Mouse (Mus musculus) R1 (cell line): ENCODE data around the gene Phxr2.

Experiments used
- DNase-seq: peaks from one replicate; pipeline ENCODE4 v3.0.0-alpha.2; 2018; ENCODE audit warnings: low read depth, low spot score

Gene Phxr2

DNA sequence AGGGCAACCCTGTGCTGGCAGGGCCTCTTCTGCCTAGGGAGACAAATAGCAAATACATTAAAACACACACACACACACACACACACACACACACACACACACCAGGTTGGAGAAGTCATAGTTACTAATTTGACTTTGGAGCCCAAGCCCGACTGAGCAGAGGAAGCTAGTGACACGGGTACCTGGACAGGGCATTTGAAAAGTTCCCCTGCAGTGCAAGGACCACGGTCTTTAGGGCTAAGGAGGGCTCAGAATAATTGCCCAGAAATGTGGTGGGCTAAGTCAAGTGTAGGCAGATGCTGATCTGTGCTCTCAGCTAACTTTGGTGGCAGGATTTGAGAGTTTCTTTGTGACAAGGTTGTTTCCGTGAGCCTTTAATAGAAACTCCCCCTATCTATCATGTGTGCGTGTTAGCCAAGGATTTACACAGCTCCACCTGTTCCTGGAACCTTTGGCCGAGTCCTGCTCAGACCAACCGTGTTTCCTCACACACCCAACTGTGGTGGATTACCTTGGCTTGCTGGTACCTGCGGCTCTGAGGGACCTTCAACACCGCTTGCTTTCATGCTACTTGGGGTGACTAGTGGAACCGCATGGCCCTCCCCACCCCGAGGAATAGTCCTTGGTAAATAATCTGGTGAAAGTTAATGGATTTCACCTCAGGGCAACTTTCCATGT lies 6.6 kb upstream of the Phxr2 start:
- no peak for DNase-seq

GRCm38 (mm10) chr10:99132189-99132588 lies 6.1 kb upstream of the Phxr2 start:
- DNase-seq = no peak

- DNase-seq = no peak
Measured at GRCm38 (mm10) chr10:99131298-99131697, 5.2 kb upstream of the Phxr2 start.

- DNase-seq = no peak
Measured at GRCm38 (mm10) chr10:99130611-99131010, 4.5 kb upstream of the Phxr2 start.

DNA sequence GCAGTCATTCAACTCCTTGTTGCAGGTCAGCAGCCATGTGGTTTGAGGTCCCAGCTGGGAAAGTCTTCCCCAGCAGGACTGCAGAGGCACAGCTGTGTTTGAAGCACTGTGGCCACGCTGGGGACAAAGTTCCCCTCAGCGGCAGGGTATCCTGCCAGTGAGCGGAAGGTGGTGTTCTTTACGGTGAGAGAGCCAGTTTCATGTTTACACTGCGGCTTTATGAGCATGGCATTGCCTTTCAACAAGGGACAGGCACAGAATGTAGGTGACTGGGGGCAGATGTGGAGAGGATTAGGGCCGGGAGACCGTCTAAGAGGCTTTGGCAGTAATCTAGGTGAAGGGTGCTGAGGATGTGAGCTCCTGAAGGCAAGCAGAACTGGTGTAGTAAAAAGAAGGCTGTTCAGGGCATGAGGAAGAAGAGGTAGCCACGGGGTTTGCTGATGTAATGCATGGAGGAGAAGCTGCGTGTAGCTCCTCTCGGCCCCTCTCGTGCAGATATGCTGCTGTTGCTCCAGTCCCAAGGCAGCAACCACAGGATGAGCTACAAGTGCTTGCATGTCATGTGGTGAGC lies 1.7 kb upstream of the Phxr2 start:
- no peak for DNase-seq

- no peak for DNase-seq
Measured at GRCm38 (mm10) chr10:99126954-99127353, 829 bp upstream of the Phxr2 start.

- no peak for DNase-seq
Measured at GRCm38 (mm10) chr10:99119471-99119870, 6.7 kb downstream of the Phxr2 start.

DNA sequence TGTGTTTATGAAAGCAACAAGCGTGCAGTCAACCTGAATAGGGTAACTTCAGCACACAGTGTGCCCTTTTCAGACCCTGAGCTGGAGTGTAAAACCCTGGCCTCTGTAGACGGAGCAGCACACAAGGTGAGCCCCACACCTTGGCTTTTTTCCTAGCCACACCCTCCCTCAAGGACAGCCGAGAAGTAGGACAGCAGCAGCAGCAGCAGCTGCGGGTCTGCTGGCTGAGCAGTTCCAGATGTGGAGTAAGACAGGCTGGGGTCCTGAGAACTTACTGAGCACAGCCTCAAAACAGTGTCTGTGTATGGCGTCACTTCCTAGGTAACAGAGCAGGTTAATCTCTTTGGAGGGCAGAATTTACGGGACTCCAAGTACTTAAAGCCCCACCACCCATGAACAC lies 7.4 kb downstream of the Phxr2 start:
- no peak for DNase-seq

- no peak for DNase-seq
Measured at GRCm38 (mm10) chr10:99117876-99118275, 8.2 kb downstream of the Phxr2 start.

- peak; percentile 41 for DNase-seq
Measured at GRCm38 (mm10) chr10:99116650-99117615, 9.2 kb downstream of the Phxr2 start.

DNA sequence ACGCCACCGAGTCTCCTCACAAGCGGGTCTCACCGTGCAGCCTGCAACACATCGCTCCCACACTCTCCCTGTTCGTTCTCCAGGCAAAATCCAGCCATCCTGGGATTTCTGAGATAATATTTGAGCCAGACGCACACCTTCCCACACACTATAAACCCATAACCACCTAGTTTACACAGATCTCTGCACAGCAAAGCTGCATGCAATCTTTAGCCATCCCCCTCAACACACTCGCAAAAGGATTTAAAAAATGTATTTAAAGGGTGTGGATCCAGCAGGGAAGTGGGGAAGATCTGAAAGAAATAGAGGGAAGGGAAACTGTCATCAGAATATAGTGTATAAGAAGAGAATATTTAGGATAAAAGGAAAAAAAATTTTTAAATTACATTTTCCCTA lies 9.9 kb downstream of the Phxr2 start:
- no peak for DNase-seq

GRCm38 (mm10) chr10:99115471-99116236 lies 10.5 kb downstream of the Phxr2 start:
- no peak for DNase-seq

DNA sequence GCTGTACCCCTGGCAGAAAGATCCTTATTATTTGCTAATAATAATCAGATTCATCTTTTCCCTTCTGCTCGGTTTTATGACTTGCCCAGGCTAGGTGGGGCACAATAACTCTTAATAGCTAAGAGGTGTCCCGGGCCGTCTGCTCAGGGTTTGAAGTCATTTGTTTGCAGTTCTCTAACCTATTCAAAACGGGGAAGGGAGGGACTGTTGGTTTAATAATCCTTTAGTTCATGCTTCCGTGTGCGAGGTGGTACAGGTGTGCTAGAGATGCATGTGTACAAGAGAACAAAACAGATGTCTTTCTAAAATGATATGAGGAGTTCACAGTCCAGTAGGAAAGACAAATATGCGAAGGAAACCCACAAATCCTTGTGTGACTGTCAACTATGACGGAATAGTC lies 11.8 kb downstream of the Phxr2 start:
- DNase-seq = no peak

- DNase-seq = peak; percentile 59
Measured at GRCm38 (mm10) chr10:99113533-99113932, 12.6 kb downstream of the Phxr2 start.

- peak; percentile 50 for DNase-seq
Measured at GRCm38 (mm10) chr10:99108431-99108982, 17.6 kb downstream of the Phxr2 start.

DNA sequence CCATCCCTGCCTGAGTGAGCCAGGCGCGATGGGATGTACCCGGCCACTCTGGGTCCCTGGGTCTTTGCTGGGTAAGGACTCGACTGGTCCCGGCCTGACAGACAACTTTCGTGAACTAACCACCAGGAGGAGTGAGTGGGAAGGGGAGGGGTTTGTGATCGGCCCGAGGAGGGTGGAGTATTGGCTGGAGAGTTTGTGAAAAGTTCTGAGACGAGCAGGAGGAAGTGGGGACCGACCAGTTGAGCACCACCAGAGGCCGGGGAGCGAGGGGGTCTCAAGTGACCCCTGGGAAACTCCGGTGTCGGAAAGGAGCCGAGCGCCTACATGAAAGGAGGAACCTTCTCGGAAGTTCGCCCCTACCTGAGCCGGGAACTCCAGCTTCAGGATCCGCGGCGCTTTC lies 18.2 kb downstream of the Phxr2 start, which contains the start of gene Galnt4:
Galnt4 (plus strand) TSS at position 196 of the 400 bp plus-strand sequence.
- peak; percentile 94 for DNase-seq

- peak; percentile 84 for DNase-seq
Measured at GRCm38 (mm10) chr10:99106703-99107631, 19.2 kb downstream of the Phxr2 start, which contains the start of gene Poc1b. Gene Poc1b, plus strand, starts transcription at chr10:99107036.

- DNase-seq = no peak
Measured at GRCm38 (mm10) chr10:99106311-99106702, 19.8 kb downstream of the Phxr2 start.

DNA sequence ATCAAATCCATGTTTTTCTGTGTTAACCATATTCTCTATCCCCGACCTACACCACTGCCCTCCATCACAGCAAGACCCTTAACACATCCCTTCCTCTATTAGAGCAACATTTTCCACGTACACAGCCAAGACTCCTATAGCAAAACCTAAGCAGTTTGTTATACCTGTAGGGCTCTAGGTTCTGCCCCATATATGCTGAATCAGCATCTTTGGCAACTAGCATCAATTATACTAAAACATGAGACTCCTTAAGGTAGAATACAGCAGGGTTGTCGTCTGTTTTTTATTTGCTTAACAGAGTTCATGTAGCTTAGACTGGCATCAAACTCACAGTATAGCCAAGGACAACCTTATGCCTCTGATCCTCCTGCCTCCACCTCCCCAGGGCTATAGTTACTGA lies 20.6 kb downstream of the Phxr2 start:
- no peak for DNase-seq

DNA sequence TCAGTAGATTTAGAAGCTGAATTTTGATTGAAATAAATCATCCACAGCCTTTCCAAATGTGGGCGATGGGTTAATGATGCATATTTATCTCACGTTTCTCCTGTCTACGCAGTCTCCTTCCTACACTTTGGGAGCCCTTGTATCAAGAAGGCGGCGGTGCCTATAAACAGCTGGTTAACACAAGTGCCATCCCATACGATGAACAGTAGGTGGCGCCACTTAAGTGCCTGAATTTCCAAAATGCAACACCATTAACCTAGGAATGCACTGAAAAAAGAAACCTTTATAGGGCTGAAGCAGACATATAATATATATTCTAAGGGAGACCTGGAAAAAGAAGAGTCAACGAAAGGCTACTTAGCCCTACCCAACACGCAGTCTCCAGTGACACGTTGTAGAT lies 28.8 kb downstream of the Phxr2 start:
- DNase-seq = peak; percentile 34
